Mouse (Mus musculus) megakaryocyte, embryonic 14.5 days (primary cell): Measurements from ENCODE around the gene Natd1. TPM values are rescaled to one million over a fixed set of nuclear protein-coding genes. Genes with fewer than 3 reads are reported as not detected.

Experiments used
- H3K27me3 ChIP-seq: replicated peaks from 2 replicates; pipeline ENCODE3; 2012; ENCODE audit warnings: inconsistent platforms
- H3K36me3 ChIP-seq: replicated peaks from 2 replicates; pipeline ENCODE3; 2012; ENCODE audit warnings: low read length, inconsistent platforms, mixed read lengths
- H3K4me1 ChIP-seq: 2 replicates; pipeline ENCODE4 v1.6.1; 2012; ENCODE audit warnings: inconsistent platforms
- H3K4me3 ChIP-seq: replicated peaks from 2 replicates; pipeline ENCODE3; 2012; ENCODE audit warnings: moderate library complexity, mild to moderate bottlenecking, inconsistent platforms
- H3K9me3 ChIP-seq: 2 replicates; pipeline ENCODE4 v1.6.1; 2012; ENCODE audit warnings: inconsistent platforms
- FLI1 ChIP-seq: IDR thresholded peaks from 2 replicates; pipeline ENCODE4 v1.6.1; 2012; ENCODE audit warnings: low read length, inconsistent platforms, mixed read lengths
- GATA1 ChIP-seq: IDR thresholded peaks from 3 replicates; pipeline ENCODE4 v1.6.1; 2012; ENCODE audit warnings: mixed read lengths, low read length, inconsistent platforms, borderline replicate concordance
- polyA plus RNA-seq: library from polyadenylated mRNA; stranded (reverse); fragments of >175 nt; gene quantifications from 2 replicates; pipeline ENCODE4 v1.2.3, GENCODE M21; 2012; ENCODE audit warnings: low replicate concordance; ENCODE audit not compliant: insufficient read depth

Gene Natd1
- polyA plus RNA-seq, 1 experiment = 7.8 TPM

GRCm38 (mm10) chr11:60933178-60933930 is 18.8 kb upstream of the Natd1 start:
- Histone ChIP-seq H3K4me1 (peaks cover 87% of the 10 kb centered on the region), H3K9me3 (no peaks in the 10 kb centered on the region), H3K27me3 (no peaks in the 10 kb centered on the region), H3K36me3 (peaks cover 52% of the 10 kb centered on the region), H3K4me3 (peak overlapping the region; percentile 98)
- TF ChIP-seq FLI1 = no peak
- TF ChIP-seq GATA1 = no peak

- TF ChIP-seq GATA1 (no peak), FLI1 (no peak)
- H3K27me3 ChIP-seq = no peaks in the 10 kb centered on the region
- peak overlapping the region; percentile 98 for H3K4me3 ChIP-seq
- H3K4me1 ChIP-seq = peaks cover 86% of the 10 kb centered on the region
- H3K36me3 ChIP-seq = peaks cover 47% of the 10 kb centered on the region
- H3K9me3 ChIP-seq = no peaks in the 10 kb centered on the region
Observed at GRCm38 (mm10) chr11:60932503-60933020, 18.0 kb upstream of the Natd1 start.

- TF ChIP-seq FLI1 (no peak), GATA1 (no peak)
- Histone ChIP-seq H3K36me3 (peaks cover 42% of the 10 kb centered on the region), H3K4me1 (peaks cover 86% of the 10 kb centered on the region)
Observed at GRCm38 (mm10) chr11:60931869-60932481, 17.4 kb upstream of the Natd1 start, which contains the start of gene Map2k3. Gene Map2k3 (plus strand): TSS chr11:60932033.

GRCm38 (mm10) chr11:60931282-60931868 is 16.8 kb upstream of the Natd1 start:
- peaks cover 85% of the 10 kb centered on the region for H3K4me1 ChIP-seq
- no peaks in the 10 kb centered on the region for H3K9me3 ChIP-seq
- TF ChIP-seq GATA1 (no peak), FLI1 (no peak)
- H3K27me3 ChIP-seq = no peaks in the 10 kb centered on the region
- H3K4me3 ChIP-seq = peak overlapping the region; percentile 98
- H3K36me3 ChIP-seq = peaks cover 36% of the 10 kb centered on the region

More at GRCm38 (mm10) chr11:60931869-60932481, 17.4 kb upstream of the Natd1 start, which contains the start of gene Map2k3:
- H3K4me3 ChIP-seq = peak within 1 kb of the TSS; percentile 98
- H3K27me3 ChIP-seq = no peaks in the 10 kb centered on the region
- H3K9me3 ChIP-seq = no peaks in the 10 kb centered on the region

GRCm38 (mm10) chr11:60930724-60931281 is 16.3 kb upstream of the Natd1 start:
- Histone ChIP-seq H3K27me3 (no peaks in the 10 kb centered on the region), H3K9me3 (no peaks in the 10 kb centered on the region), H3K4me1 (peaks cover 80% of the 10 kb centered on the region), H3K36me3 (peaks cover 34% of the 10 kb centered on the region), H3K4me3 (peak overlapping the region; percentile 98)
- TF ChIP-seq FLI1 = no peak
- TF ChIP-seq GATA1 = no peak

GRCm38 (mm10) chr11:60927264-60927663 is 12.7 kb upstream of the Natd1 start:
- TF ChIP-seq GATA1 (no peak), FLI1 (no peak)
- H3K36me3 ChIP-seq = peaks cover 27% of the 10 kb centered on the region
- H3K9me3 ChIP-seq = no peaks in the 10 kb centered on the region

GRCm38 (mm10) chr11:60924981-60925380 is 10.4 kb upstream of the Natd1 start:
- Histone ChIP-seq H3K9me3 (no peaks in the 10 kb centered on the region), H3K36me3 (peaks cover 38% of the 10 kb centered on the region), H3K27me3 (no peaks in the 10 kb centered on the region), H3K4me1 (peaks cover 67% of the 10 kb centered on the region), H3K4me3 (no peak overlapping the region)
- TF ChIP-seq FLI1 (no peak), GATA1 (no peak)

More at GRCm38 (mm10) chr11:60927264-60927663, 12.7 kb upstream of the Natd1 start:
- Histone ChIP-seq H3K4me3 (peak overlapping the region; percentile 74), H3K27me3 (no peaks in the 10 kb centered on the region), H3K4me1 (peaks cover 66% of the 10 kb centered on the region)

GRCm38 (mm10) chr11:60924498-60924897 is 9.9 kb upstream of the Natd1 start:
- Histone ChIP-seq H3K36me3 (peaks cover 36% of the 10 kb centered on the region), H3K4me3 (no peak overlapping the region), H3K4me1 (peaks cover 67% of the 10 kb centered on the region), H3K27me3 (no peaks in the 10 kb centered on the region), H3K9me3 (no peaks in the 10 kb centered on the region)
- TF ChIP-seq FLI1 (no peak), GATA1 (no peak)

- peaks cover 54% of the 10 kb centered on the region for H3K4me1 ChIP-seq
- no peaks in the 10 kb centered on the region for H3K27me3 ChIP-seq
- no peak for TF ChIP-seq FLI1
- no peak for TF ChIP-seq GATA1
- no peak overlapping the region for H3K4me3 ChIP-seq
- no peaks in the 10 kb centered on the region for H3K9me3 ChIP-seq
- peaks cover 24% of the 10 kb centered on the region for H3K36me3 ChIP-seq
Observed at GRCm38 (mm10) chr11:60922964-60923363, 8.4 kb upstream of the Natd1 start.
